Mouse (Mus musculus) forebrain, postnatal 0 days (tissue): Measurements from ENCODE around the gene Exoc3l4. TPM values are rescaled to one million over a fixed set of nuclear protein-coding genes. Genes with fewer than 3 reads are reported as not detected.
A peak's percentile ranks its signal among the peaks of the same experiment; 100 is the strongest.

Source experiments
- ATAC-seq: fragments of 200-750 bp; cut with Nextera tagmentation; 2 replicates; pipeline ENCODE4 v1.8.0; 2017; ENCODE audit warnings: mild to moderate bottlenecking, moderate library complexity
- DNase-seq: peaks from one replicate; pipeline ENCODE4 v3.0.0-alpha.2; 2015
- H3K27ac ChIP-seq: fragments of 300-500 bp; sonication (generic); 2 replicates; pipeline ENCODE4 v1.5.1; 2014; ENCODE audit warnings: low read depth, mild to moderate bottlenecking, antibody characterized with exemption, low read length, moderate library complexity, mixed read lengths
- H3K27me3 ChIP-seq: fragments of 300-500 bp; sonication (generic); 2 replicates; pipeline ENCODE4 v1.6.1; 2014; ENCODE audit warnings: mild to moderate bottlenecking, low read length, mixed read lengths; ENCODE audit not compliant: insufficient read depth
- H3K36me3 ChIP-seq: fragments of 300-500 bp; sonication (generic); 2 replicates; pipeline ENCODE4 v1.6.1; 2014; ENCODE audit warnings: mild to moderate bottlenecking, moderate library complexity; ENCODE audit not compliant: insufficient read depth
- H3K4me1 ChIP-seq: fragments of 300-500 bp; sonication (generic); 2 replicates; pipeline ENCODE4 v1.6.1; 2014; ENCODE audit warnings: antibody characterized with exemption; ENCODE audit not compliant: insufficient read depth
- H3K4me2 ChIP-seq: fragments of 300-500 bp; sonication (generic); 2 replicates; pipeline ENCODE4 v1.6.1; 2014; ENCODE audit warnings: low read depth, mild to moderate bottlenecking, moderate library complexity
- H3K4me3 ChIP-seq: fragments of 300-500 bp; sonication (generic); 2 replicates; pipeline ENCODE4 v1.5.1; 2014; ENCODE audit warnings: low read depth, low read length, mixed read lengths
- H3K9ac ChIP-seq: fragments of 300-500 bp; sonication (generic); 2 replicates; pipeline ENCODE4 v1.6.1; 2014; ENCODE audit warnings: mild to moderate bottlenecking
- H3K9me3 ChIP-seq: fragments of 300-500 bp; sonication (generic); 2 replicates; pipeline ENCODE4 v1.6.1; 2016; ENCODE audit warnings: low read length
- CTCF ChIP-seq: sonication (generic); IDR thresholded peaks from 2 replicates; pipeline ENCODE4 v1.5.1; 2016; ENCODE audit warnings: antibody characterized with exemption, control low read depth, low read depth
- WGBS: fragments of 180-500 bp; shearing (Covaris S2); extraction: QIAGEN DNeasy Blood & Tissue Kit; methylation state at CpG from one replicate; pipeline ENCODE4 v1.1.7; 2014; 5-methylcytosine and 5-hydroxymethylcytosine counted together
- polyA plus RNA-seq: library from polyadenylated mRNA; unstranded; fragments of >200 nt; fragmentation: Nextera tagmentation; extraction: Ambion mirVana; gene quantifications from 2 replicates; pipeline ENCODE4 v1.2.1, GENCODE M21; 2015
- total RNA-seq: library from RNA; depleted of rRNA; stranded (reverse); fragments of >200 nt; gene quantifications from 2 replicates; pipeline ENCODE4 v1.2.3, GENCODE M21; 2014

Exoc3l4 gene
- total and polyA plus RNA-seq, 2 experiments from 2014 or later = 2.0 to 2.1 TPM

GRCm38 (mm10) chr12:111428961-111429911 is 12.4 kb downstream of the Exoc3l4 start:
- Histone ChIP-seq H3K4me3 (peak overlapping the region; percentile 30), H3K9ac (peak overlapping the region; percentile 56), H3K4me2 (peak overlapping the region; percentile 52), H3K27me3 (peaks cover 22% of the 10 kb centered on the region), H3K9me3 (no peaks in the 10 kb centered on the region), H3K36me3 (no peaks in the 10 kb centered on the region), H3K4me1 (peaks cover 7% of the 10 kb centered on the region; the same call in 1 of the 2 replicates), H3K27ac (no peak overlapping the region)
- 2% methylated on average over 40 of the region's 40 CpGs for WGBS
- ATAC-seq (peak; percentile 53), DNase-seq (peak; percentile 83)
- TF ChIP-seq CTCF = peak; percentile 17; the same call in 1 of the 2 replicates

- H3K4me1 ChIP-seq = peaks cover 7% of the 10 kb centered on the region; the same call in 1 of the 2 replicates
- TF ChIP-seq CTCF = no peak
- no peaks in the 10 kb centered on the region for H3K9me3 ChIP-seq
- H3K9ac ChIP-seq = no peak overlapping the region
- H3K27ac ChIP-seq = no peak overlapping the region
- 21% methylated on average over 27 of the region's 27 CpGs for WGBS
- peaks cover 13% of the 10 kb centered on the region for H3K27me3 ChIP-seq
- peak overlapping the region; percentile 52 for H3K4me2 ChIP-seq
- H3K36me3 ChIP-seq = no peaks in the 10 kb centered on the region
- DNase-seq (no peak), ATAC-seq (no peak)
- H3K4me3 ChIP-seq = peak overlapping the region; percentile 30
Observed at GRCm38 (mm10) chr12:111430049-111430867, 13.4 kb downstream of the Exoc3l4 start.

- no peak overlapping the region for H3K4me2 ChIP-seq
- peaks cover 7% of the 10 kb centered on the region; the same call in 1 of the 2 replicates for H3K4me1 ChIP-seq
- DNase-seq (no peak), ATAC-seq (no peak)
- no peaks in the 10 kb centered on the region for H3K36me3 ChIP-seq
- WGBS = 32% methylated on average over 14 of the region's 14 CpGs
- H3K27me3 ChIP-seq = peaks cover 6% of the 10 kb centered on the region; the same call in 1 of the 2 replicates
- no peak overlapping the region for H3K4me3 ChIP-seq
- no peak overlapping the region for H3K27ac ChIP-seq
- no peak for TF ChIP-seq CTCF
- H3K9me3 ChIP-seq = no peaks in the 10 kb centered on the region
- no peak overlapping the region; the same call in 1 of the 2 replicates for H3K9ac ChIP-seq
Observed at GRCm38 (mm10) chr12:111430868-111431817, 14.3 kb downstream of the Exoc3l4 start.

DNA sequence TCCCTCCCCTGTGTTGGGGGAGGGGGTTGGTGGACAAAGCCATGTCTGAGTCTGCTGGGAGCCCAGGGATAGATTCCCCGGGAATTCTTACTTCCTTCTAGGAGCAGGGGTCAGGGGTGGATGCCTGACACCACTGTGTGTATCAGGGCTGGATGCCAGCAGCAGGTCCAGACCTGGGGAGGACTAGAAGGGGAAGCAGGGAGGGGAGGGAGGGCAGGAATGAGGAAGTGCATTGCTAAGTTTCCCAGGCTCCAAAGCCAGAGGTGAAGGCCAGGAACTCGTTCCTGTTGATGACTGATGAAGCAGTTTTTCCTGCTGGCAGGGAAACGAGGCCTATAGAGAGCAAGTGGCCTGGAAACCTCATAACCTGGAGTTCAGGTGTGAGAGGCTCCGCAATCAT is 15.3 kb downstream of the Exoc3l4 start:
- ATAC-seq (no peak), DNase-seq (no peak)
- H3K9ac ChIP-seq = no peak overlapping the region
- peaks cover 7% of the 10 kb centered on the region; the same call in 1 of the 2 replicates for H3K4me1 ChIP-seq
- H3K9me3 ChIP-seq = no peaks in the 10 kb centered on the region
- 43% methylated on average over 4 of the region's 4 CpGs for WGBS
- peaks cover 6% of the 10 kb centered on the region; the same call in 1 of the 2 replicates for H3K27me3 ChIP-seq
- no peak for TF ChIP-seq CTCF
- no peaks in the 10 kb centered on the region for H3K36me3 ChIP-seq
- H3K27ac ChIP-seq = no peak overlapping the region
- H3K4me3 ChIP-seq = no peak overlapping the region
- no peak overlapping the region for H3K4me2 ChIP-seq

DNA sequence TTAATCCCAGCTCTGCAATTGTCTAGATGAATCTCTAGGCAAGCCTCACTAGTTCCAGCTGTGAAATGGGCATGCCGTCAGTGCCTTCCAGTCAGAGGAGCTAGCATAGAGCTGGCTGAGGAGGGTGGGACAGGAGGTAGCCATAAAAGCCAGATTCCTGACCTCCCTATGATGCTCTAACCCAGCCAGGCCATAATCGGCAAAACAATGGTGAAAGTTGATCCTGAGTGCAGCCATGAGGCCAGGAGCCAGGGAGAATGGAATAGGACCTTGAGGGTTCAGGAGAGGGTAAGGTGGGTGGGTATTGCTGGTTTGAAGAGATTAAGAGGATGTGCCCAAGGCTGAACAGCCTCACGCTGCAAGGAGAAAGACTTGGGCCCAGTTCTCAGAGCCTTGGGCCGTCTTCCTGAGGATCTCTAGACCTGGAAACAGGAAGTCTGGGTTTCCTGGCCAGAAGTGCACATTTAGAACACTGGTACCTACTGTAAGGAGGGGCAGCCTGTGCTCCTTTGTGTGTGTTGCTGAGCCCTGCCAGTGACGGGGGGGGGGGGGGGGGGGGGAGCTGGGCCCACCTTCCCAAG is 16.0 kb downstream of the Exoc3l4 start:
- 67% methylated on average over 4 of the region's 5 CpGs for WGBS

More for the DNA sequence above, 16.0 kb downstream of the Exoc3l4 start:
- H3K36me3 ChIP-seq = no peaks in the 10 kb centered on the region
- no peak overlapping the region for H3K4me2 ChIP-seq
- peaks cover 7% of the 10 kb centered on the region; the same call in 1 of the 2 replicates for H3K4me1 ChIP-seq
- no peak overlapping the region for H3K4me3 ChIP-seq
- TF ChIP-seq CTCF = no peak
- peaks cover 6% of the 10 kb centered on the region; the same call in 1 of the 2 replicates for H3K27me3 ChIP-seq
- ATAC-seq = no peak
- H3K9me3 ChIP-seq = no peaks in the 10 kb centered on the region
- no peak overlapping the region for H3K27ac ChIP-seq
- no peak for DNase-seq
- no peak overlapping the region for H3K9ac ChIP-seq
